Mouse (Mus musculus) frontal cortex, postnatal 14 days (tissue): ENCODE results near the gene Svs2.
"Not testable (repeated sequence)": the region's sequence is repeated elsewhere in the genome, so short reads cannot be mapped to it uniquely, and the experiment has no call there.

ENCODE experiments used
- DNase-seq, 2 experiments: peaks; one replicate each; pipeline ENCODE4 v3.0.0; 2022; ENCODE audit warnings: low spot score in 2 of 2

Svs2 gene

GRCm38 (mm10) chr2:164238366-164238765 is at the start of gene Svs2:
Svs2 (minus strand) TSS chr2:164238466.
- DNase-seq = no peak

GRCm38 (mm10) chr2:164278359-164278758 is 40.1 kb upstream of the Svs2 start, which contains the start of gene Svs4:
Svs4 (minus strand) TSS chr2:164278459.
- no peak for DNase-seq

- DNase-seq = not testable (repeated sequence)
Observed at GRCm38 (mm10) chr2:164256540-164256939, 18.3 kb upstream of the Svs2 start, which contains the start of gene Svs3b. Svs3b (minus strand) TSS chr2:164256640.

GRCm38 (mm10) chr2:164232671-164233070 is 5.6 kb downstream of the Svs2 start:
- DNase-seq = no peak

- no peak for DNase-seq
Observed at GRCm38 (mm10) chr2:164228361-164229070, 9.8 kb downstream of the Svs2 start.

- no peak for DNase-seq
Observed at GRCm38 (mm10) chr2:164221522-164221921, 16.7 kb downstream of the Svs2 start, which contains the start of gene Wfdc15b. Wfdc15b (minus strand) TSS chr2:164221660.

- DNase-seq = no peak
Observed at GRCm38 (mm10) chr2:164219295-164219694, 19.0 kb downstream of the Svs2 start.

GRCm38 (mm10) chr2:164212711-164213110 is 25.6 kb downstream of the Svs2 start:
- no peak for DNase-seq

GRCm38 (mm10) chr2:164210892-164211291 is 27.4 kb downstream of the Svs2 start:
- no peak for DNase-seq

- no peak for DNase-seq
Observed at GRCm38 (mm10) chr2:164206676-164207075, 31.6 kb downstream of the Svs2 start.

GRCm38 (mm10) chr2:164206011-164206410 is 32.3 kb downstream of the Svs2 start:
- not testable (repeated sequence) for DNase-seq

- DNase-seq = no peak
Observed at GRCm38 (mm10) chr2:164199626-164200327, 38.5 kb downstream of the Svs2 start, which contains the start of gene Wfdc15a. Wfdc15a (minus strand) TSS chr2:164200130.

GRCm38 (mm10) chr2:164196700-164196990 is 41.6 kb downstream of the Svs2 start:
- no peak for DNase-seq

- no peak for DNase-seq
Observed at GRCm38 (mm10) chr2:164195971-164196699, 42.1 kb downstream of the Svs2 start.

GRCm38 (mm10) chr2:164194959-164195630 is 43.2 kb downstream of the Svs2 start:
- DNase-seq = no peak

- no peak for DNase-seq
Observed at GRCm38 (mm10) chr2:164192279-164192678, 46.0 kb downstream of the Svs2 start.

- no peak for DNase-seq
Observed at GRCm38 (mm10) chr2:164190576-164190975, 47.7 kb downstream of the Svs2 start, which contains the start of gene Wfdc12. Wfdc12 (minus strand) TSS chr2:164190608.

GRCm38 (mm10) chr2:164188722-164189121 is 49.5 kb downstream of the Svs2 start:
- DNase-seq = no peak
